Mouse (Mus musculus) kidney, adult 11 months (tissue): ENCODE data around the gene Mpp5.

Experiments
- DNase-seq: peaks from one replicate; pipeline ENCODE4 v3.0.0; 2022

Mpp5 gene

GRCm38 (mm10) chr12:78748557-78749377 lies at the start of gene Mpp5:
Mpp5 (plus strand) TSS chr12:78748907.
- peak; percentile 97 for DNase-seq

GRCm38 (mm10) chr12:78717783-78718182 lies 30.9 kb upstream of the Mpp5 start:
- no peak for DNase-seq

DNA sequence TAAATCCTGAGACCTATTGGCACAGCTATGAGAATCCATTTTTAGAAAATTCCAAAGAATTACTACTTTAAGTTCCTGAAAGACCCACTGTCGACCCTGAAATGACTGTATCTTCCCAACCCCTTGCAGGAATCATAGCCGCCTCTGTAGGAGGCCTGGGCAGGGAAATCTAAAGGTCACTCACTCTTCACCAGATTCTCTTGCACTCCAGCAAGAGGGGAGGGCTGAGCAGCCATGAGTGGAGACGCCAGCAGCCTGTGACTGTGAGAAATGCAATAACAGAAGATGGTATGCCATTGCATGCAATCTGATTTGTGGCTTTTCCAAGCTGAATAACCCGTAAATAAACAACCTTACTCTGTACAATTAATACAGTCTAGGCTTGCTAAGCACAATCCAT lies 21.0 kb upstream of the Mpp5 start:
- DNase-seq: no peak

DNA sequence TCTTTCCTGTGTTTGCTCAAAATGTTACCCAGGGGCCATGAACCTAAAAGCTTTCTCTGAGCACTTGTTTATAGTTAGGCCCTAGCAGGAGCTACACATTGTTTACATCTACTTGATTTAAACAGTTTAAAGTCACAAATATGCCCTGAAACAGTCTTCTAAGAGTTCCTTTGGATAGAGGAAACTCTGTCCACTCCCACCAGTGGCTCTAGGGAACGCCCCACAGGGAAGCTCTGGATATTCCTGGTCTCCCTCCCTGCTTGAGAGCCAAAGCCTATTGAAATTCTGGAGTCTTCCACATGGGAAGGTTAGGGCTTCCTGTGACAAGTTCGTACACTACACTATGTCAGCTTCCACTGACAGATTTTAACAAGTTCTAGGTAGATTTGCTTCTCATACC lies 9.1 kb upstream of the Mpp5 start:
- no peak for DNase-seq

- no peak for DNase-seq
Observed at GRCm38 (mm10) chr12:78740289-78740688, 8.4 kb upstream of the Mpp5 start.

GRCm38 (mm10) chr12:78746226-78746625 lies 2.5 kb upstream of the Mpp5 start:
- DNase-seq: peak; percentile 8

DNA sequence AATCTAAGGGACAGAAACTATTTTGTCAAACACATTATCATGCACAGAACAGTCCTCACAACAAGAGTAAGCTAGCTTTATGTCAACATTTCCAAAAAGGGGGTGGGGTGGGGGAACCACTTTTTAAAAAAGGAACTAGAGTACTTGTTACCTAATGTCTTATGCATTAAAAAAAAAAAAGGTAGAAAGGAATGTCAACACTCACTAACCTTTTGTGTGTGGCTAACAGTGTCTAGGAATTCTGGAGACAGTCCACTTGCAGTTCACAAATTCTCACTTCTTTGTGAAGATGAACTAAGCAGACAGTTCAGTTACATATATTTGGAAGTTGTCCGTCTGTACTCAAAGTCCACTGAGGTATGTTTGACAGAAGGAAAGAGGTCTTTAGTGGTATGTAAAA lies 1.3 kb upstream of the Mpp5 start:
- no peak for DNase-seq

DNA sequence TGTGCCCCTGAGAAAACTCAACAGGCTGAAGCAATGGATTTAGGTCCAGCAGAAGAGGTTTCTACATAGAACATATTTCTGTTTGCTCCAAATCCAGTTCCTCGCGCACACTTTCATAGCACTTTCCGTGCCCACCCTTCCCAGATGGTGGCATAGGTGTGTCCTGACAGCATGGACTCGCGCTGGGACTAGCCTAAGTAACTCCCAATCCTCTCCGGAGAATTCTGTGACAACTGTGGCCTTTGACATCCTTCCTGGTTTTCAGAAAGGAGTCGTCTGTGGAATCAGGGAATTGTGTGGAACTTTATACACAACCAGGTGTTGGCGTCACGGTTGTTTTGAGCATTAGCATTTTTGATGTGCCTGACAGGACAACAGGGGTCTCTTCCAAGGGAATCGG lies 594 bp upstream of the Mpp5 start:
- no peak for DNase-seq

DNA sequence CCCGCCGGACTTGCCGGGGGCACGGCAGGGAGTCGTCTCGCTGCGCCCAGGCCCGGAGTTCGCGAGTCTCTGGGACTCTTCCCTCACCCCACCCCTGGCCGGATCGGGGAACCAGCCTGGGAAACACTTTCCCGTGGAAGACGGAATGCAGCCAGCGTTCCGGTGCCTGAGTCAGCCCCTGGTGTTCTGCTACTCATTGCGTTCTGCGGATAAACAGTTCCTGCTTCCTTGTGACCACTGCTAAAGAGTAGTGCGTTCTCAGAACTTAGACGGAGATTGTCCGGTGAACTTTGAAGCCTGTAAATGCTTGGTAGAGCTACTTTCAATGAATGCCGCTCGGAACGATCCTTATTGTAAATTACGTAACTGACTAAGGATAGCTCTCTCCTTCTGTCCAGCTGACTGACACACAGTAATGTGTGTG lies 683 bp downstream of the Mpp5 start:
- DNase-seq: peak; percentile 68

GRCm38 (mm10) chr12:78761979-78762378 lies 13.3 kb downstream of the Mpp5 start:
- DNase-seq: no peak

DNA sequence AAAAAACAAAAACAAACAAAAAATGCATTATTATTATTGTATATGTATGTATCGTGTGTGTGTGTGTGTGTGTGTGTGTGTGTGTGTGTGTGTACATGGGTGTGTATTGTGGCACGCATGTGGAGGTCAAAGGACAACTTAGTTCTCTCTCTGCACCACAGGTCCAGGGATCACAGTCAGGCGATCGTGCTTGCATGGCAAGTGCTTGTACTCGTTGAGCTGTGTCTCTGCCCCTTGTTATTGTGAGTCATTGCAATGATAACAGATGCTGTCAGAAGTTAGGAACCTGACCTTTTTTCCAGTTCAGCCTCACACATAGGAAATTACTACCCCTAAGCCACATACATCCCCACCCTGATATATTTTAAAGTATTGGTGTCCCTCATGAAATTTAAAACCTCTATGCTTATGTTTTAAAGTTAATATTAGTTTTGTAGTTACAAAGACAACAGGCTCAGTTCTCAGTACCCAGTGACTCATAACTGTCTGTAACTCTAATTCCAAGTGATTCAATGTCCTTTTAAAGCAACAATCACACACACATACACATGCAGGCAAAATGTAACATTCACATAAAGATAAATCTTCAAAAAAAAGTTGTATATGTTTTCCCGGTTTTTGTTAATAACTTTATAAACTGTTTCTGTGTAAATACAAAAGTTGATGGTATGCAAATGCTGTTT lies 20.5 kb downstream of the Mpp5 start:
- no peak for DNase-seq

DNA sequence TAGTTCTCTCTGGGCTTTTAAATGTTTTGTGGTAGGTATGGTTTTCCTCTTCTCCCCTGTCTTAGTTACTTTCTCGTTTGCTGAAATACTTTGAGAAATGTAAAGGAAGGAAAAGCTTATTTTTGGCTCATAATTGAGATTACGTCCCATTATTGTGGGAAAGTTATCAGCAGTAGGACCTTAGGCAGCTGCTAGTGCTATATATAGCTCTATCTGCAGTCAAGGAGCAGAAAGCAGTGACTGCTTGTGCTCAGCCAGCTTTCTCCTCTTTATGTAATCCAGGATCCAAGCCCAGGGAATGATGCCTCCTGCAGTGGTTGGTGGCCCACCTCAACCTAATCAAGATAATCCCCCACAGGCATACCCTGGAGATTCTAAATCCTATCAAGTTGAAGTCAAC lies 24.5 kb downstream of the Mpp5 start:
- no peak for DNase-seq

- DNase-seq: no peak
Observed at GRCm38 (mm10) chr12:78777916-78778315, 29.2 kb downstream of the Mpp5 start.

GRCm38 (mm10) chr12:78778423-78779067 lies 29.8 kb downstream of the Mpp5 start:
- no peak for DNase-seq

GRCm38 (mm10) chr12:78788266-78788873 lies 39.7 kb downstream of the Mpp5 start:
- DNase-seq: no peak

DNA sequence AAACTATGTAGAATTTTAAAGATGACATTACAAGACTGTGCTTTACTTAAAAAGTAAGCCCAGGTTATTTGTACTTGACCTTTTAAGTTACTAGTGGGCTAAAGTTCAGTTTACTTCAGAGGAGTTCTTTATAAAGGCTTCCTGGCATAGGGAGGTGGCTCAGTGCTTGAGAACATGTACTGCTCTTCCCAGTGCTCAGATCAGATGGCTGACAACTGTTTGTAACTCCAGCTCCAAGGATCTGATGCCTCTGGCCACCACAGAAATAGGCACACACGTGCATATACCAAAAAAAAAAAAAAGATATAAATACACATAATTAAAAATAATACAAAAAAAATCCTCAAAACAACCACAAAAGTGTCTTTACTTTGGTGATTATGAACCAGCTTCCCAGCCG lies 42.1 kb downstream of the Mpp5 start:
- DNase-seq: no peak

DNA sequence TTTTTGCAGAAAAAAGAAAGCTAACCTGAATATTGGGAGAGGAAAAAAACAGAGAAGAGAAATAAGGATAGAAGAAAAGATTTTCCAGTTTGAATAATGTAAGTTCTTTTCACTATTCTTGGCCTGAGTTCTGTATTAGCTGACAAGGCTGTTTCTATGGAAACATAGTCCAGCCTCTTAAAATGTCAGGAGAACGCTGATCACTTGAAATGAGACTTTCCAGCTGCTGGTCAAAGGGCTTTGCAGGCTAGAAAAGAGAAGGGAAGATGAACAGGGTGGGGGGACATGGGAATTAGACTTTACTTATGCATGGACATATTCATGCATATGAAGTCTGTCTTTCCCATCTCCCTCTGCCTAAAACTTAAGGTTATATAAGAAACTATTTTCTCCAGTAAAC lies 45.5 kb downstream of the Mpp5 start:
- DNase-seq: no peak

DNA sequence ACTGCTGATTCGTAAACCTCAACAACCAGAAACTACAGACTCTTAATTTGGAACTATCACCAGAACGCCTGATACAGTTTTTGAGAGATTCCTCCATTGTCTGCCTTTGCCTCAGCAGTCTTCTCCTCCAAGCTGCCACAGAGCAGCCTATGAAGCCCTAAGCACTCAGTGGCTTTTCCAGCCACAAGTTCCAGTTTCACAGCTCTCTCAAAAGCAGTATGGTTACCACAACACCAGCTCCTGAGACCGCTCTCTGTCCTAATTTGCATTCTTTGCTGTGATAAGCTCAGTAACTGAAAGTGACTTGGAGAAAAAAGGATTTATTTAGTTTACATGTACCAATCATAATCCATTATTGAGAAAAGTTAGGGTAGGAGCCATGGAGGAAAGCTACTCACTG lies 51.3 kb downstream of the Mpp5 start:
- no peak for DNase-seq

- no peak for DNase-seq
Observed at GRCm38 (mm10) chr12:78801836-78802235, 53.1 kb downstream of the Mpp5 start.

- DNase-seq: no peak
Observed at GRCm38 (mm10) chr12:78814437-78814836, 65.7 kb downstream of the Mpp5 start.

- no peak for DNase-seq
Observed at GRCm38 (mm10) chr12:78834496-78834895, 85.8 kb downstream of the Mpp5 start.

- DNase-seq: no peak
Observed at GRCm38 (mm10) chr12:78839906-78840305, 91.2 kb downstream of the Mpp5 start.

GRCm38 (mm10) chr12:78842429-78842828 lies 93.7 kb downstream of the Mpp5 start:
- no peak for DNase-seq

DNA sequence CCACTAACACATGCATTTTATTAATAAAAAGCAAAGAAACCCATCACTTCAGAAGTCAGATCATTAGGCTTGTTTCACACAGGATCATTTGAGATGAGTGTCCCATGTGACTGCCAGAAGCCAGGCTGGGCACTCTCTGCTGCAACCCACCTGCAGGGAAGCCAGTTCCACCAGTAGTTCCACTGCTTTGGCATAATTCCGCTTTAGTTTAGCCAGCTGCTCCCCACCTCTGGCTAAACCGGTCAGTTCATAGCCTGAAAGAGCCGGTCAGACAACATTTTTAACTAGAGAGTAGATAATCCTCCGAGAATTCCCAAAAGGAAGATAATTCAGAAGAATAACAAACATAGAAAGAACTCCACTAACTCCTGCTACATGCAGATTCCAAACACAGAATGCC lies 99.5 kb downstream of the Mpp5 start:
- DNase-seq: peak; percentile 10
